Mouse (Mus musculus): ENCODE data around the gene Exo1.

The Exo1 gene

GRCm38 (mm10) chr1:175880453-175881296 lies at the start of gene Exo1:
Exo1 (plus strand) TSS chr1:175880581.
- peak; percentile 75 for DNase-seq

DNA sequence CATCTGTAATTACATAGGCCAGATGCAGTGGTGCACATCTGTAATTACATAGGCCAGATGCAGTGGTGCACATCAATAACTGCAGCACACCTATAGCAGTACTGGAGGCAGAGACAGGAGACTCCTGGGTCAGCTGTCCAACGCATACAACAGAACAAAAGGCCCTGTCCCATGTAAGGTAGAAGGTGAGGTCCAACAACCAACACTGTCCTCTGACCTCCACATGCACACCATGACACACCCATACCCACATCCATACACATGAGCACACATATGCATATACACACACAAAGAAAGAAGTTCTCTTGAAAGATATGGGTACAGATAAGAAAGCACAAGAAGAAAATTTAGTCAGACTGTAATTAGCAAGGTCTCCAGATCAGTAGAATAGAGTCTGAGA lies 24.9 kb upstream of the Exo1 start:
- no peak for DNase-seq

DNA sequence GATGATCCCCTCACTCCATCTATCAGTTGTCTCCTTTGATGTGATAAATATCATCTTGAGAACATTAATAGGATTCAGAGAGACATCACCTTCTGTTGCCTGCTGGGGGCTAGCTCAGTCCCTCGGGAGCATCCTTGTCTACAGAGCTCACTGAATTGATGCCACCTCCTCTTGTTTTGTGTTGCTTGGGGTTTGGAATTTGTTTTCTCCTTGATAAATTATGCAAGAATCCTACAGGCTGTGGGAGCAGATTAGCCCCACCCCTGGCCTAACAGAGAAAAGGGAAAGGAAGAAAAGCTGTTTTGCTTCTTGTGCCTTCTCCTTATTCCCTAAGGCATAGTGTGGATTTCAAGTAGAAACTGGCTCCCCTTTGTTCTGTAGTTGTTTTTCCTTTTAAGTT lies 13.3 kb upstream of the Exo1 start:
- no peak for DNase-seq

- DNase-seq, result no peak
Measured at GRCm38 (mm10) chr1:175867558-175867957, 12.8 kb upstream of the Exo1 start.

DNA sequence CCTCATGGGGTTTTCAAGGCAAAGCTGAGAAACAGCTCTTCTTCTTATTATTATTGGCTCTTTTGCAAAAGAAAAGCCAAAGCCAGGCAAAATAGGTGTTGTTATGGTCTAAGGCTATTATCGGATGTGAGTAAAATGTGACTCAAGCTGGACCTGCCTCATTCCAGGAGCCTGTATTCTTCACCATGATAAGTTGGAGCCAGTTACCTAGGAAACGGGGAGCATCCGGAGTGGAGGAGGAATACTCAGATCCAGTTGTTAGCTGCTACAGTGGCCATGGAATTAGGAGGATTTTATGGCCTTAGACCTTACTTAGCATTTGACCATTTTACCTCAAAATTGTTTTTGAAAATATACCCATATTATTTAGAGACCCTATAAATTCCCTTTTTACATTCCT lies 9.7 kb upstream of the Exo1 start:
- DNase-seq, result no peak

GRCm38 (mm10) chr1:175872028-175872816 lies 8.2 kb upstream of the Exo1 start:
- DNase-seq, result no peak

DNA sequence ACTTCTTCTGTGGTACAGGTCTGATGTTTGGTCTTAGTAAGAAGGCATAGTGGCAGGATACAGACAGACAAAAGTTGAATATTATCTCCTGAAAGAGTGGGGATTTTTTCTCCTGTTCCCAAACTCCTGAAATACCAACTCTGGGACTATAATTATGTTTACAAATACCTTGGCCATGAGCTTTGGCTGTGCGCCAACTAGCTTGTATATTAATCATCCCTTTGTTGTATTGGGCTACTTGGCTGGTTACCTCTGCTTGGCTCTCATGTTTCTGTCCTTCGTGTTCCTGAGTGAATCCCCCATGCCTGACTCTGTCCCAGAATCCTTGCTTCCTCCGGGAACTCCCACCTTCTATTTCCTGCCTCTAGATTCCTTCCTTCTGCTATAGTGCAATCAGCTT lies 3.0 kb downstream of the Exo1 start:
- DNase-seq, result no peak

GRCm38 (mm10) chr1:175893263-175893662 lies 12.9 kb downstream of the Exo1 start:
- no peak for DNase-seq

DNA sequence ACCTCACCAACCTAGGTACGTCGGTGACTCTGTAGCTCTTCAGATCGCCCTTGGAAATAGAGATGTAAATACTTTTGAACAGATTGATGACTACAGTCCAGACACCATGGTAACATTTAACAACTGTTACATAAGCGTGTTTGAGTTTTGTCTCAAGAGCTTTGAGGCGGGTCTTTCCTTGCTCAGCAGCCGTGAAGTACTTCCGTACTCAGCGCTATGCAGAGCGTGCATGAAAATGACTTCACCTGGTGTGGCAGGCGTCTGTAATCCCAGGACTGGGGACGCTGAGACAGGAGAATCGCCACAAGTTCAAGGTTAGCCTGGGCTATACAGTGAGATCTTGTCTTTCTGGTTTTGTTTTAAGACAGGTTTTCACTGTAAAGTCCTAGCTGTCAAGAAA lies 13.3 kb downstream of the Exo1 start:
- no peak for DNase-seq

- DNase-seq, result no peak
Measured at GRCm38 (mm10) chr1:175911207-175911606, 30.8 kb downstream of the Exo1 start.

DNA sequence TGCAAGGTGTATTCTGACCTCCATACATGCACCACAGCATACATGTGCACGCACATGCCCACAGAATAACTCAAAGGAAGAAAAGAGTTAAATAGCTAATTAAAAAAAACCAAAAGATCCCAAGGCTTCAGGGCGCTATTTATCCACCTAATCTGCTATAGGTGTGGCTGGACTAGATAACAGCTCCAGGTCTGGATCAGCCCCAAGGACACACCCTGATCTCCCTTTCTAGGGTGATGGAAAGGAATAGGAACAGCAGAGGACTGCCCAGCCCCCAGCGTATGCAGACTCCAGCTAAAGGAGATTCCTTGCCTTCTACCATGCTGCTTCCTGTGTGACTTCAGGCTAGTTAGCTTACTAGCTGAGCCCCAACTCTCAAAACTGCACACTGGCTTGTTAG lies 31.7 kb downstream of the Exo1 start:
- DNase-seq, result no peak

- DNase-seq, result no peak
Measured at GRCm38 (mm10) chr1:175913728-175914303, 33.4 kb downstream of the Exo1 start.

DNA sequence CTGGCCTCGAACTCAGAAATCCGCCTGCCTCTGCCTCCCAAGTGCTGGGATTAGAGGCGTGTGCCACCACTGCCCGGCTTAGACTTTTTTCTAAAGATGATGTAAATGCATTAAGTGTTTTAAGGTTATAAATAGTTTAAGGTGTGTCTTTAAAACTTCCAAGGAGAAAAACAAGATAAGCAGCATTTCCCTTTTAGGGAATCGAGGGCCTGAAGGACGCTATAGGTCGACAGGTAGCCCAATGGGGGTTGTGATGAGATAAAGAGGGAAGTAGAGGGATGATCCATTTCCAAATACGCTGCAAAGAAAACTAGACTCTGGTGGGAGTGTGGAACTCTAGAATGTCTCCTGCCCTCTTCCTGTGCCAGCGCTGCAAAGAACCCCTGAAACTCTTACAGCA lies 39.6 kb downstream of the Exo1 start, which contains the start of gene Gm38100:
Gene Gm38100, plus strand, starts transcription at position 301 of the 400 bp plus-strand sequence.
- no peak for DNase-seq

DNA sequence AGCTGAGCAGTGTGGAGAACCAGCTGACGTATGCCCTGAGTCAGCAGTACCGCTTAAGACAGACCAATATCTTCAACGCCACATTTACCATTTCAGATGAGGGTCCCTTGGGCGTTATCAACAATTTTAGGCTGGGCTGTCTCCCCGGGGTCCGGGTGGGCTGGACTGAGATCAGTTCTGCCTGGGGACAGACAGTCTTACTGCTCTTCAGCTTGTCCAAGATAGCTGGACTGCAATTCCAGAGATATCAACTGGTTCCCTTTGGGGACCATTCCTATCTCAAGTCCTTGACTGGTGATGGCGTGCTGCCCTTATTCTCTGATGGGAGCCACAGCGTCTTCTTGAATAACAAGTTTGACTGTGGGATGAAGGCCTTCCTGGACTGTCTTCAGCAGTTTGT lies 40.7 kb downstream of the Exo1 start:
- DNase-seq, result no peak

DNA sequence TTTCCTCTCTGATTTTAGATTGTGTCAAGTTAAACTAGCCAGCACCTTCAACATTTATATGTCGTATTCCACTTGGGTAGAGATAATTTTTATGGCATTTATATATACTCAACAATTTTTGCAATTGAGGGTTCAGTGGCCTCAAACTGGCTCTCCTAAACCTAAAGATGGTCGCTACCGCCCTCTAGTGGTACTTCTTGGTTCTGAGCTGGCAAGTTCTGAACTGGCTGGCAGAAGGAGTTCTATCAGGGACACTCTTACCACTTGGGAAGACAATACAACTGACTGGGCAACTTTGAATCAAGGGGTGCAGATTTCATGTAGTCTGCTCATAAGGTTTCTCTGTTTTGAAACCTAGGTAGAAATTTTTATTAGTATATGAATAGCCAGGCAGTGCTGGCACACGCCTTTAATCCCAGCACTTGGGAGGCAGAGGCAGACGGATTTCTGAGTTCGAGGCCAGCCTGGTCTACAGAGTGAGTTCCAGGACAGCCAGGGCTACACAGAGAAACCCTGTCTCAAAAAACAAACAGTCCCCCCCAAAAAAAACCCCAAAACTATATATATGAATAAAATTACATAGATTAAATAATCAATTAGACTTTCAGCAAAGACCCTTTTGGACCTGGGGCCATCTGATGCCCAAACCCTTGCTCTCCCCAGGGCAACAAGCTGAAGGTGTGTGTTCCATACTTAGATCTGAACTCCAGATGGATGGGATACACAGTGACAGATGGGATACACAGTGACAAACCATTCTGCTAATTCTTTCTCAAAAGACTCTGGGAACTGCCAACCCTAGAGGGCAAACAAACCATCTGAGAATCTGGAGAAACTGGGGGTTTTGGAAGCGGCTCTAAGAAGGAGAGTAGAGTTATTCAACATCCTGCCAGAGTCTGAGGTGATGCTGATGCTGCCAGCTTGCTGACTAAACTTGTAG lies 43.7 kb downstream of the Exo1 start:
- peak; percentile 52 for DNase-seq

- no peak for DNase-seq
Measured at GRCm38 (mm10) chr1:175931391-175931790, 51.0 kb downstream of the Exo1 start.

GRCm38 (mm10) chr1:175936282-175936737 lies 55.9 kb downstream of the Exo1 start:
- DNase-seq, result peak; percentile 76

DNA sequence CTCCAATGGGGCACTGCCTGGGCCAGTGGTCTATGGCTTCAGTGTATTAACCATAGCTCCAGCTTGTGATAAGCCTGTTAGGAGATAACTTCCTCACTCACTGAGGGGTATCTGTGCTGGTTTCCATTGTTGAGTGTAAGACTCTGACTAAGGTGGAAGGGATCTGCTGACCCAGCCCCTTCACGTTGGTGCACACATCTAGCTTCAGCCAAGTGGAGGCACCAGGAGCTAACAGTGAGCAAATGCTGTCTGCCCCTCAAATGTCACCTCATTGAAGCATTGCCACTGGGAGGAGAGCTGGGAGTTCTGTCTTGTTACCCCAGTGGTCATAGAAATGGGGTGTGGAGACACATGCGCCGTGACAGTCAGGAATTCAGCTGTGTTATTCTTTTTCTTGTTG lies 58.4 kb downstream of the Exo1 start:
- DNase-seq, result no peak

- no peak for DNase-seq
Measured at GRCm38 (mm10) chr1:175943168-175943567, 62.8 kb downstream of the Exo1 start.

- no peak for DNase-seq
Measured at GRCm38 (mm10) chr1:175946718-175947315, 66.4 kb downstream of the Exo1 start.

- DNase-seq, result no peak
Measured at GRCm38 (mm10) chr1:175950421-175950820, 70.0 kb downstream of the Exo1 start.

DNA sequence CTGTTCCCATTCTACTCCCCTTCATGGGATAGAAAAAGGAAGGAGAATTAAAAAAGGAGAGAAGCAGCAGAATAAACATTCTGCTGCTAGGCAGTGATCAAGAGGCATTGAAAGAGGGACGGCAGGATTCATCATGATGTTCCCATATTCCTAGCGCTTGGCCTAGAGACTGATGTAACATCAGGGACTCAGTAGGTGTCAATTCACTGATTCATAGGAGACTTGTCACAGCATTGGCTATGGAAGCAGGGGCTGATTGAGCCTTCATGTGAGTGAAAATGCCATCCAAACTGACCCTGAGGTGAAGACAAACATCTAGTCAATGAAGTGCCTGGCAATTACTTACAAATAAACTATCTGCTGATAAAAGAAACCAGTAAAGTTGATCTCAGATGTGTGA lies 70.5 kb downstream of the Exo1 start:
- no peak for DNase-seq
